Comparison of ENCODE assay signal across 14 mouse cellular contexts in the genomic region with DNA sequence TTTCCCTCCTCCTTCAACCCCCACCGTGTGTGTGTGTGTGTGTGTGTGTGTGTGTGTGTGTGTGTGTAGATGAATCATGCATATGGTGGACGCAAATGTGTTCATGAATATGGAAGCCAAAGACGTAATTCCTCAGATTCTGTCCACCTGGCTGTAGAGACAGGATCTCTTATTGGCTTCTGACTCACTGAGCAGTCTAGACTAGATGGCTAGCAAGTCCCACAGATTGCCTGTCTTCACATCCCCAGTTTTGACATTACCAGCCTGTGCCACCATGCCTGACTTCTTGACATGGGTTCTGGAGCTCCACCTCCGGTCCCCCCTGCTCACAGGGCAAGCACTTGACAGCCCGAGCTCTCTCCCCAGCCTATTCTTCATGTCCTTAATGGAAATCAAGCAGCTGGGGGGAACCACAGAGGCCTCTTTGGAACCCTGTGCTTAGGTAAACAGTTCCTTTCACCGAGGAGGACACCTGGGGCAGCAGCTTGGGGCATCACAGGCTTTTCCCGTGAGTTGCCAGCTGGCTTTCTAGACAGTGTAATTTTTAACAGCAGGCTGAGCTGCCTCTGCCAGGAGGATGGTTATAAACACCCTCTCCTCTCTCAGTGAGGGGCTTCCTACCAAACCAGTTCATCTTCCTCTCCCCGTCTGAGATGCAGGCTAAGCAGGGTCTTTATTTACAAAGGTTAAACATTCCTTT.
DNase-seq lines count a peak whose midpoint lies in the region; ATAC-seq lines count a peak whose summit lies in the region.
"Had no signal": no experiment of that assay in that cellular context is flagged by ENCODE, and none has a peak within 500 bp of the region (broad histone marks: within the 10 kb centered on the region; RNA-seq: fewer than 3 reads in every experiment).

No protein-coding gene starts in this region.

- no peak overlapping the region for H3K4me3 ChIP-seq in hindbrain, embryonic 13.5 days
- H3K4me3 ChIP-seq in hindbrain, embryonic 12.5 days, result no peak overlapping the region
- H3K4me3 ChIP-seq in embryonic facial prominence, embryonic 14.5 days (ENCODE audit: low read depth, low read length), result no peak overlapping the region
- H3K4me3 ChIP-seq in liver, embryonic 11.5 days (ENCODE audit: low read depth, low read length), result no peak overlapping the region
- H3K4me3 ChIP-seq: erythroblast, embryonic 14.5 days; lung, embryonic 15.5 days had no signal

- no peaks in the 10 kb centered on the region for H3K36me3 ChIP-seq in hindbrain, embryonic 13.5 days
- no peaks in the 10 kb centered on the region for H3K36me3 ChIP-seq in hindbrain, embryonic 12.5 days
- no peaks in the 10 kb centered on the region for H3K36me3 ChIP-seq in embryonic facial prominence, embryonic 14.5 days (ENCODE audit: control insufficient read depth, insufficient read depth, low read length)
- H3K36me3 ChIP-seq in liver, embryonic 11.5 days (ENCODE audit: control insufficient read depth, insufficient read depth, low read length), result no peaks in the 10 kb centered on the region
- H3K36me3 ChIP-seq: lung, embryonic 15.5 days had no signal

- DNase-seq in right cerebral cortex, postnatal 25 days, result peak; percentile 27
- DNase-seq in right cerebral cortex, adult 18-20 months, result no peak
- DNase-seq in embryonic facial prominence, embryonic 14.5 days (ENCODE audit: low spot score), result peak; percentile 66
- DNase-seq in thymus, postnatal 36 days, result no peak
- no peak for DNase-seq in liver, embryonic 11.5 days (ENCODE audit: low spot score)
- DNase-seq: adrenal gland, adult 2 months; gastrocnemius, postnatal 36 days; kidney, postnatal 10 days; thymus, adult 2 months had no signal

- H3K27me3 ChIP-seq in hindbrain, embryonic 13.5 days, result no peaks in the 10 kb centered on the region
- H3K27me3 ChIP-seq in hindbrain, embryonic 12.5 days, result no peaks in the 10 kb centered on the region
- no peaks in the 10 kb centered on the region for H3K27me3 ChIP-seq in embryonic facial prominence, embryonic 14.5 days (replicated peaks; ENCODE audit: control insufficient read depth, insufficient read depth, low read length)
- no peaks in the 10 kb centered on the region for H3K27me3 ChIP-seq in liver, embryonic 11.5 days (replicated peaks; ENCODE audit: control insufficient read depth, insufficient read depth, low read length)
- H3K27me3 ChIP-seq: lung, embryonic 15.5 days had no signal

- H3K9me3 ChIP-seq in hindbrain, embryonic 13.5 days, result no peaks in the 10 kb centered on the region
- no peaks in the 10 kb centered on the region for H3K9me3 ChIP-seq in hindbrain, embryonic 12.5 days (replicated peaks)
- H3K9me3 ChIP-seq in embryonic facial prominence, embryonic 14.5 days (ENCODE audit: control insufficient read depth, low read length), result no peaks in the 10 kb centered on the region
- H3K9me3 ChIP-seq in liver, embryonic 11.5 days (ENCODE audit: control insufficient read depth, low read length), result no peaks in the 10 kb centered on the region
- H3K9me3 ChIP-seq: lung, embryonic 15.5 days had no signal

- peaks cover 15% of the 10 kb centered on the region for H3K4me1 ChIP-seq in hindbrain, embryonic 13.5 days (replicated peaks)
- H3K4me1 ChIP-seq in hindbrain, embryonic 12.5 days, result peaks cover 11% of the 10 kb centered on the region; the same call in 1 of the 2 replicates
- H3K4me1 ChIP-seq in embryonic facial prominence, embryonic 14.5 days (ENCODE audit: control insufficient read depth, insufficient read depth, low read length), result no peaks in the 10 kb centered on the region
- H3K4me1 ChIP-seq in liver, embryonic 11.5 days (replicated peaks; ENCODE audit: control insufficient read depth, insufficient read depth, low read length), result no peaks in the 10 kb centered on the region
- H3K4me1 ChIP-seq: lung, embryonic 15.5 days had no signal

- 35% methylated on average over 8 of the region's 8 CpGs for WGBS in hindbrain, embryonic 13.5 days
- 32% methylated on average over 8 of the region's 8 CpGs for WGBS in hindbrain, embryonic 12.5 days
- 37% methylated on average over 8 of the region's 8 CpGs for WGBS in embryonic facial prominence, embryonic 14.5 days
- 40% methylated on average over 8 of the region's 8 CpGs for WGBS in liver, embryonic 11.5 days

- H3K9ac ChIP-seq in hindbrain, embryonic 13.5 days, result no peak overlapping the region
- H3K9ac ChIP-seq in hindbrain, embryonic 12.5 days, result no peak overlapping the region
- H3K9ac ChIP-seq in embryonic facial prominence, embryonic 14.5 days (ENCODE audit: low read depth, low read length), result no peak overlapping the region
- H3K9ac ChIP-seq in liver, embryonic 11.5 days (ENCODE audit: low read depth, low read length), result no peak overlapping the region
- H3K9ac ChIP-seq: lung, embryonic 15.5 days had no signal

- 0 out of 2 replicates have a peak overlapping the region, but pooled peaks have one; percentile 6 for H3K27ac ChIP-seq in hindbrain, embryonic 13.5 days
- no peak overlapping the region for H3K27ac ChIP-seq in hindbrain, embryonic 12.5 days
- H3K27ac ChIP-seq in embryonic facial prominence, embryonic 14.5 days (replicated peaks; ENCODE audit: low read depth, low read length), result no peak overlapping the region
- no peak overlapping the region for H3K27ac ChIP-seq in liver, embryonic 11.5 days (ENCODE audit: low read depth, low read length)
- H3K27ac ChIP-seq: lung, embryonic 15.5 days had no signal

- no peak overlapping the region for H3K4me2 ChIP-seq in hindbrain, embryonic 13.5 days
- no peak overlapping the region for H3K4me2 ChIP-seq in hindbrain, embryonic 12.5 days (replicated peaks)
- no peak overlapping the region for H3K4me2 ChIP-seq in embryonic facial prominence, embryonic 14.5 days (ENCODE audit: low read depth, low read length)
- H3K4me2 ChIP-seq in liver, embryonic 11.5 days, result no peak overlapping the region
- H3K4me2 ChIP-seq: lung, embryonic 15.5 days had no signal

- ATAC-seq in hindbrain, embryonic 13.5 days (ENCODE audit: low FRiP score), result no peak
- ATAC-seq in hindbrain, embryonic 12.5 days (ENCODE audit: low FRiP score), result no peak
- peak; percentile 83; the same call in 1 of the 2 replicates for ATAC-seq in embryonic facial prominence, embryonic 14.5 days (ENCODE audit: low read depth)
- no peak for ATAC-seq in liver, embryonic 11.5 days (replicated peaks; ENCODE audit: low FRiP score)
- ATAC-seq in activated CD4-positive, CD25-positive, alpha-beta regulatory T cell, adult 4 months, result no peak

Comparison
In these comparisons a context has a peak if more than half of its experiments do, and no peak if none do; other contexts are left out.
1. DNase-seq: peak in right cerebral cortex, postnatal 25 days (single experiment) and embryonic facial prominence, embryonic 14.5 days (single experiment); none in right cerebral cortex, adult 18-20 months (single experiment), thymus, postnatal 36 days (0 of 2) and liver, embryonic 11.5 days (single experiment).